Mouse (Mus musculus): ENCODE measurements around the gene Elfn1.

The Elfn1 gene

DNA sequence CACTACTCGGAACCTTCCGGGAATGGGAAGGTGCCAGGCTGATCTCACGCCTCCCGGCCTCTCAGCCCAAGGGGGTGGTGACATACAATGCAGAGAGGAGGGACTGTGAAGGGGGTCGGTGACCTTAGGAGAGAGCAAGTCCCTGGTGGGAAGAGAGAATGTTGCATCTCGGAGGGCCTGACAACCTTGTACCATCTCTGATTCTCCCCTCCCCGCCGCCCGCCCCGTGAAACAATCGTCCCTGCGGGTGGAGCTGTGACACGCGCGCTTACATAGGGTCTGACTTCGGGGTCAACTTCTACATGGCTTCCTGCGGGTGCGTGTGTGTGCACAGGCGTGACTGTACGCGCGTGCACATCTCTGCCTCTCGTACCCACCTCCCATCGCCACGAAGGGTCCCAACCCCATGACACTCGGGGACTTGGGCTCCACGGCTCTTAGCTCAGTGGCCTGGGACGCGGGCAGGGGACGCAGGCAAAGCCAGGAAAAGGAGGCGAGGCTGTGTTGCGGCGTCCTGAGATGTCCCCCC lies at the start of gene Elfn1:
TSS of gene Elfn1 (plus strand) at position 230 of the 529 bp plus-strand sequence.
- peak; percentile 27 to 36 for DNase-seq

- DNase-seq = peak; percentile 43 to 56
These were observed 47.2 kb upstream of the Elfn1 start for GRCm38 (mm10) chr5:139860328-139861104.

- DNase-seq = peak; percentile 28 to 52
These were observed 45.0 kb upstream of the Elfn1 start for GRCm38 (mm10) chr5:139862759-139863158.

GRCm38 (mm10) chr5:139870886-139871285 lies 36.9 kb upstream of the Elfn1 start:
- DNase-seq = no peak

GRCm38 (mm10) chr5:139871526-139871925 lies 36.2 kb upstream of the Elfn1 start:
- no peak for DNase-seq

DNA sequence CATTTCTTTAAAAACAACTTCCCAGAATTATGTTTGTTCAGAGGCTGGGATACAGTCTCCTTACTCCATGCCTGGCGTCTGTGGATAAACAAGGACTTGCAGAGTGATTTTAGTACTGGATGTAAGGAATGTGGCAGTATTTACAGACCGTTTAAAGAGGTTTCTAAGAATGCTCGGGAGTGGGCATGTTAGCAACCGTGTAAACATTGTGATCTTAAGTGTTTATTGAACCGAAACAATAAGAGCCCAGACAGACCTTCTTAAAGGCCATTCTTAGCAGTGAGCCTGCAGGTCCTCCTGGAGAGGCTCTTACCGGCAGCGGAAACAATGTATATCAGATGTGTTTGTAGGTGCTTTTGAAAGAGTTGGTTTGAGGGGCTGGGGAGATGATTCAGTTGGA lies 30.2 kb upstream of the Elfn1 start:
- DNase-seq = no peak

DNA sequence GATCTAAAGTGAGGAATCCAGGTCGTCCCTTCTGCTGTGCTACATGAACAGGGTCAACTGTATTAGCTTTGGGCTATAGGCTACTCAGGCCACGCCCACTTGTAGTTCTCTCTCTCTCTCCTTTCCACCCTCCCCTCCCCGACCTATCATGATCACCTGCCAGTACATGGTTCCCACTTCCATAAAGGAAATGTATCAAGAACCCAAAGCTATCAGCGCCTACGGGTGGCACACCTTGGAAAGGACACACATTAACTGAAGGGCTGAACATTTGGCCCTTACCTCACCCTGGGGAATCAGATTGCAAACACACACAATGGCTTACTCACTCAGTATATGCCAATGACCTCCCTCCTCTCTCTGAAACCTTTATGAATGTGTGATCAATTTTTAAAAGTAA lies 28.0 kb upstream of the Elfn1 start:
- DNase-seq = no peak

GRCm38 (mm10) chr5:139881161-139881560 lies 26.6 kb upstream of the Elfn1 start:
- DNase-seq = no peak

DNA sequence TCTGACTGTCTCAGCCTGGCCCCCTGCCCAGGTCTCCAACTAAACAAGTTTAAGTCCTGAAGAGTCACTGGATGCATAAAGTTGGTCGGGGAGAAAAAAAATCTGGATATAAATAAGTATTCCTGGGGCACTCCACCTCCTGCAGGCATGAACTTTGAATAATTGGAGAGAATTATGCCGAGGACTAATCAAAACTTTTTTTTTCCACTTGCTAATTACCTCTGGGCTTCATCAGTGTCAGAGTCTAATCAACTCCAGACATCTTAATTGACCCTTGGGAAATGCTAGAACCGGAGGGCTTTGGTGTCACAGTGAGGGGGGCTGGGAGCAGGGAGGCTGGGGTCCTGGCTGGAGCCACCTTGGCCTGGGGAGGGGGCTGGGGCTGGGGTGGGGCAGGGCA lies 19.1 kb upstream of the Elfn1 start:
- DNase-seq = no peak

- DNase-seq = no peak
These were observed 18.4 kb upstream of the Elfn1 start for GRCm38 (mm10) chr5:139889370-139889769.

GRCm38 (mm10) chr5:139892326-139892994 lies 15.3 kb upstream of the Elfn1 start:
- DNase-seq = peak; percentile 30 to 33

GRCm38 (mm10) chr5:139892995-139893345 lies 14.8 kb upstream of the Elfn1 start:
- DNase-seq = no peak

DNA sequence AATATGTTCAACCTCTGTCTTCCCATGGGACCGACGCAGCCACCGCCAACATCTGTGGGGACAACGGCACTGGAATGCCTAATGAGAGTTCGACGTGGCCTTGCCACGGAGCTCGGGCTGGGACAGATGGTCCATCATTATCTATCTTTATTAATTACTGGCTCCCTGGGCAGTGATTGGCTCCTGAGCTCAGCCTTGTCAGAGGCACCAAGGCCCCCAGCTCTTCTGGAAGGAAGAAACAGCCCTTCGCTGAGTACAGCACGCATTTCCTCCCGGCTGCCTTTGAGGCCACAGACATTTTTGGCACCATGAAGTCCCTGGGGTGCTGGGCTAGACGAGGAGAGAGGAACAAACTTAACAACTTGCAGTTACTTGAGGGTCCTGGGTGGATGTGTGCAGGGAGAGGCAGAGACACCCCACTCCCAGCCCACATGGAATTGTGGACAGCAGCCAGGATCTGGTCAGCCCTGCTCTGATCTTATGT lies 13.7 kb upstream of the Elfn1 start:
- DNase-seq = peak in 1 of 2 experiments; percentile 24

DNA sequence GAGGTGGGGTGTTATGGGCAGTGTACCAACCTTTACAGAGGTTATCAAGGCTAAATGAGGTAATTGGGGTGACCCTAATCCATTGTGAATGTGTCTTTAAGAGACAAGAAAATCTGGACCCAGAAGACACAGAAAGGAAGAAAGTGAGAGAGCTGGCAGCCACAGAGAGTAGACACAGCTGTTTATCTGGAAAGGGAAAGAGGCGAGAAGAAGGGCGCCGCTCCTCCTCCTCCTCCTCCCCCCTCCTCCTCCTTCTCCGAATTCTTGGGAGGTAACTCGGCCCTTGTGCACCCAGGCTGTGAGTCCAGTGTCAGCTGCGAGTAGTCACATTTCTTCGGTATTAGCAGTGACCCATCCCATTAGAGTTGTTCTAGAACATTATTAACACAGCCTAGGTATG lies 8.7 kb upstream of the Elfn1 start:
- DNase-seq = no peak

DNA sequence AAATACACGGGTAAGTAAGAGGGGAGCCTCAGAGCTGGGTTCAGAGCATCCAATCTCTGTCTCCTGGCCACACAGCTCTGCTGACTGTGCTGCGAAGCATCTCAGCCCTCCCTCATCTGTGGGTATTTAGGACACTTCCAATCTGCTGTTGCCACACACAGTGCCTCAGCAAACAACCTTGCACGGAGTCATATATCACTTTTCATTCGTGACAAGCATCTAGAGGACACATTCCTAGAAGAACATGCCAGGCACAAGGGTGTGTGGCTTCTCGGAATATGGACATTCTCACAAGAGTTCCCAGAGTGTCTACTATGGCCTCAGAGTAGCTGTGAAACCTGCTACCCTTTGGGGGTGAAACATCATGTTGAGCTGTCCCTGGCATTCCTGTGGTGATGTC lies 2.6 kb upstream of the Elfn1 start:
- no peak for DNase-seq

- no peak for DNase-seq
These were observed 1.2 kb upstream of the Elfn1 start for GRCm38 (mm10) chr5:139906507-139906906.

- DNase-seq = peak; percentile 78 to 80
These were observed 502 bp upstream of the Elfn1 start for GRCm38 (mm10) chr5:139907241-139907640.

GRCm38 (mm10) chr5:139908243-139908810 lies 584 bp downstream of the Elfn1 start:
- DNase-seq = peak; percentile 37 to 52

DNA sequence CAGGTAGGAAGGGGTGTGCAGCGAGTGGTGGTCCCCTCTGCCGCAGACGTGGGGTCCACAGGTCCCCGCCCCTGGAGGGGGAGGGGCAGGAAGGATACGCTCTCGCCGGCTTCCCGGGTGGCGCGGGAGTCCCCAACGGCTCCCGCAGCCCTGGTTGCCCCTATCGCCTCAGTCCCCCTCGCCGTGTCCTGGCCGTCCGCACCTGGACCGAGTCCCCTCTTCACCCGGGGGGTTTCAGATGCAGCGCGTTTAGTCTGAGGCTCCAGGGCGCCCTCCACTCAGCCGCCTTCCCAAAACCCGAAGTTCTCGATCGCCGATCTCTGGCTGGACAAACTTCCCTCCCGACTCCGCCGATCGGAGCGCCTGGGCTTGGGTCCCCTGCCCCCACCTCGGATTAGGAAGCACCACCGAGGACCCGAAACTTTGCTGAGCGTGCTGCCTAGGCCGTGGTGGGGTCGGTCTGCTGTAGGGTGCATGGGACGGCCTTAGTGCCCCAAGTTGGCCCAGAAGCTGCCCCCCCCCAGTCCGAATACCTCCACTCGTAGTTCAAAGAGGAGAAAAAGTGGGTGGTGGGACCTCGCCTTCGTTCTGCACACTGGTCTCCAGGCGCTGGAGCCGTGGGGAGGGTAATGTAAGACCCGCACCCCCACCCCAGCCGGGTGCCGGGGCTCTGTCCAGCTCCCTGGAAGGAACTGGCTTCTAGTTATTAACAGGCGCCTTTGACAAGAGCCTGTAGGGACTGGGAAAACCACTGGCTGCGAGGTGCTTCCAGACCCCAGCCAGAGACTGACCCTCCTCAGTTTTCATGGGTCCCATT lies 1.3 kb downstream of the Elfn1 start:
- DNase-seq = peak in 1 of 2 experiments; percentile 21

- peak; percentile 29 to 30 for DNase-seq
These were observed 2.2 kb downstream of the Elfn1 start for GRCm38 (mm10) chr5:139909710-139910550.

DNA sequence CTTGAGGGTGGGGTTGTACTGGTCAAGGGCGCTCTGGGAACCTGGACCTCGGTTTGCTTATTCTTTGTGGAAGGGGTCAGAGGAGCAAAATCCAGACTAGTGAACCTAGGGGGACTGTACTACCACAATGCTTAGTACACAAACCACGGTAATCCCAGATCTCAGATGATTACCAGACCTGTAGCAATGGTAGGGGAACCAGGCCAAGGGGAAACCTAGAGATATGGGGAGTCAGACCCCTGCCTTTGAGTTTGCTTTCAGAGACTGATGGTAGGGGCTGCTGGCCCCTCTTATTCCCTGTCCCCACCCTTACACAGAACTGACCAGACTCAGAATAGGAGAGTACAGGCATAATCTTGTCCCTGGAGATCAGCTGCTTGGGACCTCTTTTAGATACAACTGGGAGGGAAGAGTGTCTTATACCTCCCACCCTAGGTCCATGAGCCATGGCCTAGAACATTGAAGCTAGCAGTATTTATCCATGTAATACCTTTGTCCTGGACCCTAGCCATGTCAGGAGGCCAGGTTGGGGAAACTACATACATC lies 3.1 kb downstream of the Elfn1 start:
- DNase-seq = no peak

Data from cerebellum, postnatal 14 days (tissue).